In genomic region chr6:129434239-129434638, GRCm38 (mm10) we compare ENCODE assay signal across 16 mouse cellular contexts. TPM values are rescaled to one million over a fixed set of nuclear protein-coding genes. Genes with fewer than 3 reads are reported as not detected.
DNase-seq lines count a peak whose midpoint lies in the region; TF ChIP-seq lines count a peak whose summit lies in the region.
"Had no signal": no experiment of that assay in that cellular context is flagged by ENCODE, and none has a peak within 500 bp of the region (broad histone marks: within the 10 kb centered on the region; RNA-seq: fewer than 3 reads in every experiment).

No protein-coding gene starts in this region.

- intact Hi-C loops in heart, postnatal 25 days (cut with DNase I): no loop called here

- WGBS in macrophage (ENCODE audit: missing documents): 0% methylated on average over 5 of the region's 5 CpGs
- 72% methylated on average over 5 of the region's 5 CpGs for WGBS in midbrain, embryonic 10.5 days

- H3K27me3 ChIP-seq in midbrain, embryonic 10.5 days (ENCODE audit: low read depth, poor library complexity, severe bottlenecking): no peaks in the 10 kb centered on the region
- H3K27me3 ChIP-seq: embryonic facial prominence, embryonic 12.5 days had no signal

- no peaks in the 10 kb centered on the region for H3K4me1 ChIP-seq in midbrain, embryonic 10.5 days
- H3K4me1 ChIP-seq: embryonic facial prominence, embryonic 12.5 days had no signal

- H3K4me3 ChIP-seq in macrophage (ENCODE audit: inconsistent target): 0 out of 2 replicates have a peak overlapping the region, but pooled peaks have one; percentile 1
- no peak overlapping the region for H3K4me3 ChIP-seq in midbrain, embryonic 10.5 days
- H3K4me3 ChIP-seq: embryonic facial prominence, embryonic 12.5 days had no signal

- H3K79me2 ChIP-seq in macrophage (ENCODE audit: inconsistent target): no peaks in the 10 kb centered on the region

- H3K9me3 ChIP-seq in midbrain, embryonic 10.5 days (replicated peaks): no peaks in the 10 kb centered on the region
- H3K9me3 ChIP-seq: embryonic facial prominence, embryonic 12.5 days had no signal

- peak overlapping the region; percentile 34 for H3K27ac ChIP-seq in macrophage
- H3K27ac ChIP-seq in midbrain, embryonic 10.5 days (replicated peaks): no peak overlapping the region
- H3K27ac ChIP-seq: embryonic facial prominence, embryonic 12.5 days had no signal

- TF ChIP-seq CTCF in brain, embryonic 14.5 days (IDR thresholded peaks at IDR 0.05; ENCODE audit: borderline replicate concordance, extremely low read depth, insufficient read depth, insufficient read length): no peak

- TF ChIP-seq POLR2A in brain, embryonic 14.5 days (IDR thresholded peaks at IDR 0.05; ENCODE audit: borderline replicate concordance, extremely low read depth, insufficient read depth, insufficient read length, poor library complexity, severe bottlenecking): no peak

- H3K36me3 ChIP-seq in macrophage (ENCODE audit: inconsistent target): no peaks in the 10 kb centered on the region
- no peaks in the 10 kb centered on the region for H3K36me3 ChIP-seq in midbrain, embryonic 10.5 days
- H3K36me3 ChIP-seq: embryonic facial prominence, embryonic 12.5 days had no signal

- DNase-seq in heart, adult 11 months: peak; percentile 92
- DNase-seq in heart, postnatal 25 days (ENCODE audit: low spot score): no peak
- DNase-seq in A20 (ENCODE audit: low read depth, low spot score) (peak; percentile 82), MN1 (ENCODE audit: low spot score) (no peak)
- peak; percentile 10 for DNase-seq in brain, embryonic 14.5 days (ENCODE audit: low read depth)
- DNase-seq in thymus, postnatal 25 days: no peak
- no peak for DNase-seq in midbrain, embryonic 10.5 days (ENCODE audit: low spot score)
- DNase-seq: adrenal gland, postnatal 25 days; cerebellum, adult 9-11 months; kidney, postnatal 14 days; thymus, postnatal 14 days had no signal

RNA-seq across cellular contexts. Expression of gene Clec1a, which starts 17.6 kb away (rescaled TPM):
- total RNA-seq in heart, postnatal 25 days (2021): 10 to 100 TPM; 10.2 to 11.3 TPM
- polyA plus RNA-seq in brain, embryonic 14.5 days (2012; rRNA removed): 0.49 and 0.72 TPM in 2 replicates
- total RNA-seq in macrophage (2018; cell fraction: chromatin; rRNA removed): 1 to 10 TPM in 1 of 26 experiments, under 1 TPM in 14, not detected in 11; 0.12 to 1.0 (median 0.43) TPM
- total RNA-seq in macrophage (2018; cell fraction: cytosol; rRNA removed): 1 to 10 TPM in 3 of 26 experiments, under 1 TPM in 23; 0.11 to 1.3 (median 0.52) TPM
- 1 to 10 TPM in 1 of 26 experiments, under 1 TPM in 22, not detected in 3; 0.18 to 1.1 (median 0.50) TPM for total RNA-seq in macrophage (2018; cell fraction: nucleus; rRNA removed)
- polyA plus RNA-seq in macrophage (2018): 0.12 to 0.80 TPM (median 0.65 TPM) in 3 replicates
- polyA plus RNA-seq in midbrain, embryonic 10.5 days (2016; fragmentation: Nextera tagmentation; extraction: Ambion mirVana): 0.42 and 0.68 TPM in 2 replicates

RNA-seq across cellular contexts. Expression of gene Clec9a, which starts 25.6 kb away (rescaled TPM):
- total RNA-seq in heart, postnatal 25 days (2021): under 1 TPM in 1 of 2 experiments, not detected in 1; 0.28 TPM
- 0.28 and 0.33 TPM in 2 replicates for polyA plus RNA-seq in brain, embryonic 14.5 days (2012; rRNA removed)
- total RNA-seq in macrophage (2018; cell fraction: chromatin; rRNA removed): 1 to 10 TPM in 22 of 26 experiments, under 1 TPM in 4; 0.25 to 5.4 (median 1.6) TPM
- under 1 TPM in 25 of 26 experiments, not detected in 1; 0.07 to 0.82 (median 0.23) TPM for total RNA-seq in macrophage (2018; cell fraction: cytosol; rRNA removed)
- total RNA-seq in macrophage (2018; cell fraction: nucleus; rRNA removed): 1 to 10 TPM in 21 of 26 experiments, under 1 TPM in 5; 0.48 to 4.6 (median 1.6) TPM
- 0.48 to 1.2 TPM in 2 of 3 replicates, not detected in the other for polyA plus RNA-seq in macrophage (2018)
- polyA plus RNA-seq in midbrain, embryonic 10.5 days (2016; fragmentation: Nextera tagmentation; extraction: Ambion mirVana): 0.11 and 0.21 TPM in 2 replicates
- total RNA-seq: gastrocnemius, postnatal 4 days had no signal

RNA-seq across cellular contexts. Expression of gene Clec1b, which starts 37.1 kb away (rescaled TPM):
- total RNA-seq in heart, postnatal 25 days (2021): 1 to 10 TPM in 1 of 2 experiments, under 1 TPM in 1; 0.81 to 2.2 TPM
- 0.82 and 1.9 TPM in 2 replicates for polyA plus RNA-seq in brain, embryonic 14.5 days (2012; rRNA removed)
- total RNA-seq in macrophage (2018; cell fraction: chromatin; rRNA removed): 10 to 100 TPM in 5 of 26 experiments, 1 to 10 TPM in 21; 2.7 to 15.4 (median 7.5) TPM
- 1 to 10 TPM in 22 of 26 experiments, under 1 TPM in 4; 0.84 to 3.1 (median 1.5) TPM for total RNA-seq in macrophage (2018; cell fraction: cytosol; rRNA removed)
- total RNA-seq in macrophage (2018; cell fraction: nucleus; rRNA removed): 10 to 100 TPM in 2 of 26 experiments, 1 to 10 TPM in 24; 2.6 to 12.2 (median 5.7) TPM
- 0.93 to 5.0 TPM (median 1.5 TPM) in 3 replicates for polyA plus RNA-seq in macrophage (2018)
- polyA plus RNA-seq in midbrain, embryonic 10.5 days (2016; fragmentation: Nextera tagmentation; extraction: Ambion mirVana): 12.0 and 20.7 TPM in 2 replicates

RNA-seq across cellular contexts. Expression of gene Clec12b, which starts 48.6 kb away (rescaled TPM):
- total RNA-seq in heart, postnatal 25 days (2021): under 1 TPM; 0.22 to 0.31 TPM
- 0.08 and 0.15 TPM in 2 replicates for polyA plus RNA-seq in brain, embryonic 14.5 days (2012; rRNA removed)
- total RNA-seq in macrophage (2018; cell fraction: chromatin; rRNA removed): not detected
- under 1 TPM in 1 of 26 experiments, not detected in 25; 0.10 TPM for total RNA-seq in macrophage (2018; cell fraction: cytosol; rRNA removed)
- not detected for total RNA-seq in macrophage (2018; cell fraction: nucleus; rRNA removed)
- not detected in 3 replicates for polyA plus RNA-seq in macrophage (2018)
- not detected in 2 replicates for polyA plus RNA-seq in midbrain, embryonic 10.5 days (2016; fragmentation: Nextera tagmentation; extraction: Ambion mirVana)
- total RNA-seq: adrenal gland, postnatal 25 days had no signal
- polyA plus RNA-seq: embryonic facial prominence, embryonic 12.5 days; forebrain, embryonic 14.5 days; intestine, embryonic 14.5 days had no signal

Comparison
In these comparisons a context has a peak if more than half of its experiments do, and no peak if none do; other contexts are left out.
1. DNase-seq: peak in heart, adult 11 months (single experiment), A20 (single experiment) and brain, embryonic 14.5 days (single experiment); none in heart, postnatal 25 days (single experiment), thymus, postnatal 25 days (single experiment), midbrain, embryonic 10.5 days (single experiment) and MN1 (single experiment).